Mouse (Mus musculus): ENCODE results near the gene Fam71e2.

The Fam71e2 gene

GRCm38 (mm10) chr7:4739041-4739543 is 32.0 kb downstream of the Fam71e2 start:
- no peak for DNase-seq (ENCODE audit: low spot score)

- no peak for DNase-seq (ENCODE audit: low spot score)
These were observed 38.1 kb downstream of the Fam71e2 start for GRCm38 (mm10) chr7:4732968-4733392.

GRCm38 (mm10) chr7:4731090-4731489 is 40.0 kb downstream of the Fam71e2 start:
- DNase-seq (ENCODE audit: low spot score) = no peak

GRCm38 (mm10) chr7:4725169-4725568 is 45.9 kb downstream of the Fam71e2 start, which contains the start of gene Tmem150b:
Gene Tmem150b (minus strand): TSS chr7:4725249.
- DNase-seq (ENCODE audit: low spot score) = no peak

GRCm38 (mm10) chr7:4724359-4724758 is 46.7 kb downstream of the Fam71e2 start:
- DNase-seq (ENCODE audit: low spot score) = no peak

GRCm38 (mm10) chr7:4723508-4723907 is 47.6 kb downstream of the Fam71e2 start:
- DNase-seq (ENCODE audit: low spot score) = no peak

- no peak for DNase-seq (ENCODE audit: low spot score)
These were observed 51.8 kb downstream of the Fam71e2 start for GRCm38 (mm10) chr7:4719276-4719675.

- DNase-seq (ENCODE audit: low spot score) = no peak
These were observed 54.1 kb downstream of the Fam71e2 start for GRCm38 (mm10) chr7:4716955-4717354.

GRCm38 (mm10) chr7:4712594-4712993 is 58.5 kb downstream of the Fam71e2 start:
- DNase-seq (ENCODE audit: low spot score) = no peak

- DNase-seq (ENCODE audit: low spot score) = peak; percentile 22
These were observed 66.0 kb downstream of the Fam71e2 start for GRCm38 (mm10) chr7:4705098-4705497.
